Mouse (Mus musculus) cerebellum, postnatal 10 days (tissue): ENCODE measurements at regions not wholly inside any gene's neighbourhood (a gene's known extent, or its start where the extent isn't known, plus 50 kb on each side); places are given as distances from the start of the nearest gene placed in this dataset.

Experiments used
- DNase-seq, 2 experiments: peaks; one replicate each; pipeline ENCODE4 v3.0.0; 2021; ENCODE audit warnings: mixed read lengths in 2 of 2

GRCm38 (mm10) chr11:94882687-94883383 lies 53.2 kb upstream of the Col1a1 start:
- DNase-seq = peak in 1 of 2 experiments; percentile 20

GRCm38 (mm10) chr11:94881982-94882686 lies 53.9 kb upstream of the Col1a1 start:
- DNase-seq = peak in 1 of 2 experiments; percentile 16

DNA sequence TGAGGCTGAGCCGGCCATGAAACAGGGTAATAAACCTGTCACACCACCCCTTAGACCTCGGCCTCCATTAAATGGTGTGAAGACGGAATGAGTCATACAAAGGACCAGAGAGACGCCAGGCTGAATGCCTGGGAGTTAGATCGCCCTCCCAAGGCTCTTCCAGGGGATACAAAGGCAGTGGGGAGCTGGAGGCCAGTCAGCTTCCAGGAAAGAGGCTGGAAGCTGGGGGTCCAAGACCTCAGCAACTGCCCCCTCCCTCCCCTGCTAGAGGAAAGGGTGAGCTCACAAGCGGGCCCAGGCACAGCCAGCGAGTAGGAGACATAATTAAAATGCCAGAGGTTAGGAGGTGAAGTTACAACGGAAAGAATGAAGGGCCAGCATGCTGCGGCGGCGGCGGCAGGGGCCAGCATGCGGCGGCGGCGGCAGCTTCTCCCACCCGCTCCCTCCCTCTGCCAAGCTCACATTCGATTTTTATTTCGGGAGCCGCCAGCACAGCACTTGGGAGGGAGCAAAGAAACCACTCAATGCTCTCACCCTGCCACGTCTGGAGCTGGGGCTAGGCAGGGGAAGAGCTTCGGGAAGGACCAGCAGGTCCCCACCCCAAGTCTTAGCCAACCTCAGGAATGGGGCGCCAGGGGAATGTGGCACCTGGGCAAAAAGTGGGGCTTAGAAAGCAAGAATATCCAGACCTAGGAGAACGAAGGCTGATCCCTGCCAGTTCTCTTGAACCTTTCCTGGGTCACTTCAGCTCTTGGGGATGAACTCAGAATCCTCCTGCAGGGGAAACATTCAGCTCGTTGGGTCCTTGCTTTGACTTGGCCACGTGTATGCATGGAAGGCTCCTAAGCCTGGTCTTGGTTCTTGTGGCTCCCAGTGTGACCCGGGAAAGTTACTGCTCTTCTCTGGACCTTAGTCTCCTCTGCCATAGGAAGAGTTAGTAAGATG lies 54.9 kb upstream of the Col1a1 start:
- no peak for DNase-seq

DNA sequence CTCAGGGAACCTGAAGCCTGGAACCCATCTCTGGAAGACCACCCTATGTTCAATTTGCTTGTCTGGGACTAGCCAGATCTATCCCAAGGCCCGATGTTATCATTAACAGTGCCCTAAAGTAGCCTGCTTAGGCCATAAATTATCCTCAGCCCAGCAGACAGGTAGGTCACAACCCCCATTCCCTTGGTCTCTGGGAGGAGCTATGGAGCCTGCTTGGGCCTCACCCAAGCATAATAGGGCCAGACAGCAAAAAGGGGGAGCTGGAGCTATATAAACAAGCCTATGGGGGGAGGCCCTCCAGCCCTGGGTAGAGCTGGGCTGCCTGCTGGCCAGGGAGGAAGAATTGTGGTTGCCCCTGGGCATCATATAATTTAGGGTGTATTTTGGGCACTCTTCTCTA lies 59.3 kb upstream of the Col1a1 start:
- no peak for DNase-seq

- peak in 1 of 2 experiments; percentile 27 for DNase-seq
Measured at GRCm38 (mm10) chr11:94875026-94875425, 61.0 kb upstream of the Col1a1 start.

DNA sequence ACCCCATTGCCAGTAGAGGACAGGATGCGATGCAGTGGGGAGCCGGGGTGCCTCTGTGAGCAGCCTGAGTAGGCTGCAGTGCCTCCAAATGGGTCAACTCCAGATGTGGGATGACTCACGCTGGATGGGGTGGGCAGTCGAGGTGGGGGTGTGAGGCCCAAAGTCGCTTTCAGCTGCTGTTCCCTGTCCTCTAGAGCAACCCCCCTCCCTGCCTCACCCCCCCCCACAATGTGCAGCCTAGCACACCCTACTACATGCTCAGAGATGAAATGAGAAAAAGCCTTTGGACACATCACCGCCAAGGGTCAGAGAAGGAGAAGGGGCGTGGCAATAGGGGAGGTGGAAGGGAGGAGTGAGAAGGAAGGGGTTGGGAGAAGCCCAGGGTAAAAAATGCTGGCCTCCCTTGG lies 61.9 kb upstream of the Col1a1 start:
- DNase-seq = no peak

- peak in 1 of 2 experiments; percentile 12 for DNase-seq
Measured at GRCm38 (mm10) chr11:94873693-94874092, 62.3 kb upstream of the Col1a1 start.

DNA sequence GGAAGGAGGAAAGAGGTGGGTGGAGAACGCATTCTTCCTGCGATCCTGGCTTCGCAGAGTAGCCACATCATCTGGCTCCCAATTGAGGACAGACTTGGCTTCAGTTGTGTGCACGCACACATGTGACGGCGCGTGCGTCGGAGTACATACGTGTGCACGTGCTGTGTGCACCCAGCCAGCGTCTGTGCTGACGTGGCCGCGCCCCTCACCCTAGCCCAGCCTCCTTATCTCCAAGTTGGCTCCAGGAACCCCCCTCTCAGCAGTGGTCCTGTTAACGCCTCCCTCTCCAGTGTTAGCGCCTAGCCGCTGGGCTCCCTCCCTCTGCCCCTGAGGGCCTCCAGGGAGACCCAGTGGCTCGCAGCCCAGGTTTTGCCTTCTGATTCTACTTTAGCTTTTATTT lies 63.1 kb upstream of the Col1a1 start:
- peak; percentile 59 to 61 for DNase-seq

GRCm38 (mm10) chr11:94870341-94870740 lies 65.7 kb upstream of the Col1a1 start:
- peak; percentile 70 to 78 for DNase-seq

GRCm38 (mm10) chr11:94869866-94870265 lies 66.2 kb upstream of the Col1a1 start:
- peak; percentile 60 to 73 for DNase-seq

DNA sequence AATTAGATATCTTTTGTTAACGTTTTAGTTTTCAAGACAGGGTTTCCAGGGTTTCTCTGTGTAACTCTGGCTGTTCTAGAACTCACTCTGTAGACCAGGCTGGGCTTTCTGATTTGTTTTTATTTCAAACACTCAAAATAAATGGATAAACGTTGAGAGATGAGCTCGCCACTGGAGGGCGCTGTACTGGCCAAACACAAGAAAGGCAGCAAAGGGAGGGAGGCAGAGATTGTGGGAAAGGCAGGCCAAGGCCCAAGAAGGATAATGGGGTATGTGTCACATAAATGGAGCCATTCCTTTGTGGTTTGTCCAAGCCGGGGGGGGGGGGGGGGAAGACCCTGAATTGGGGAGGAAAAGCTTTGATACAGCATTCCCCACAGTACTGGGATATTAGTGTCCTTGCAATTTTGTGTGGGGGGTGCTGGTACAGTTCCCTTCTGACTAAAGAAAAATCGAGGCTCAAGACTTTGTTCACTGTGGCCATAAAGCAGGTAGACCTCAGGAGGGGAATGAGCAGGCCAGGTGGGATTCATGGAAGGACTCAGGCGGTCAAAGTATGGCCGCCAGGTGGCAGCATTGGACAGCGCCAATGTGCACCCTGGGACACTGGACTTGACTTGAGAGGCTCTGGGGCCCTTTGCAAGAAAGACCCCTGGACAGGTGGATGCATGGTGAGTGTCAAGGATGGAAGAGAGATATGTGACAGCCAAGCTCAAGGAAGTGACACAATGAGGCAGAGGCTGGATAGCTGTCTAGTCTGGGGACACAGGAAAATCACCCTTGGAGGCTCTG lies 69.7 kb upstream of the Col1a1 start:
- peak; percentile 91 to 93 for DNase-seq

- no peak for DNase-seq
Measured at GRCm38 (mm10) chr11:94850129-94850528, 67.6 kb upstream of the Tmem92 start.

DNA sequence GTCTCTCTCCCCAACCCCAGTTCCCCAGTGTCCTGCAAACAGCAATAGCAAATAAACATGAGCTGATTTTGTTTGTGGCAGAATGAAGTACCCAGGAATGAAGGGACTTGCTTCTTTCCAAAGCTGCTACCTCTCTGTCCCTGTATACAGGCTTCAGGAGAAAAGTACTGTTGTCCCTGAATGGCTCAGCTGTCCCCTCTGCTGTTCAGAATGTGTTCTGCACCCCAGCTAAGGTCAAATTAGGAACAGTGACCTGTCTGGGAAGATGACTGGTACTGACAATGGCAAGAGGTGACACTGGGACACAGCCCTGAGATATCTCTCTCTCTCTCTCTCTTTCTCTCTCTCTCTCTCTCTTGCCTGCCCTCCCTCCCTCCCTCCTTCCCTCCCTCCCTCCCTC lies 56.6 kb upstream of the Tmem92 start:
- DNase-seq = peak in 1 of 2 experiments; percentile 12

- peak; percentile 16 to 55 for DNase-seq
Measured at GRCm38 (mm10) chr11:94838140-94838539, 55.6 kb upstream of the Tmem92 start.

GRCm38 (mm10) chr11:94836347-94836746 lies 53.8 kb upstream of the Tmem92 start:
- DNase-seq = no peak

- DNase-seq = peak; percentile 84 to 87
Measured at GRCm38 (mm10) chr11:94832246-94832985, 49.9 kb upstream of the Tmem92 start.
